Mouse (Mus musculus) myocyte (in vitro differentiated cells): ENCODE data around the gene Ccdc58.

Experiments
- CEBPB ChIP-seq: IDR thresholded peaks from 2 replicates; pipeline ENCODE4 v1.6.1; 2011; ENCODE audit warnings: mild to moderate bottlenecking, moderate library complexity; ENCODE audit not compliant: poor library complexity, insufficient read depth, severe bottlenecking
- MAX ChIP-seq: IDR thresholded peaks from one replicate; pipeline ENCODE4 v1.6.1; 2011; ENCODE audit warnings: low read depth, mild to moderate bottlenecking, control low read depth
- POLR2A ChIP-seq: IDR thresholded peaks from one replicate; pipeline ENCODE4 v1.6.1; 2011; ENCODE audit warnings: low read depth, mild to moderate bottlenecking, control low read depth, moderate library complexity; ENCODE audit not compliant: insufficient read length
- USF1 ChIP-seq: IDR thresholded peaks from one replicate; pipeline ENCODE4 v1.6.1; 2011; ENCODE audit warnings: low read depth, mild to moderate bottlenecking, control low read depth, moderate library complexity

GRCm38 (mm10) chr16:36079916-36080315, 8.4 kb downstream of the Ccdc58 start:
- TF ChIP-seq MAX (no peak), POLR2A (no peak), CEBPB (no peak), USF1 (no peak)
